In the genomic region with DNA sequence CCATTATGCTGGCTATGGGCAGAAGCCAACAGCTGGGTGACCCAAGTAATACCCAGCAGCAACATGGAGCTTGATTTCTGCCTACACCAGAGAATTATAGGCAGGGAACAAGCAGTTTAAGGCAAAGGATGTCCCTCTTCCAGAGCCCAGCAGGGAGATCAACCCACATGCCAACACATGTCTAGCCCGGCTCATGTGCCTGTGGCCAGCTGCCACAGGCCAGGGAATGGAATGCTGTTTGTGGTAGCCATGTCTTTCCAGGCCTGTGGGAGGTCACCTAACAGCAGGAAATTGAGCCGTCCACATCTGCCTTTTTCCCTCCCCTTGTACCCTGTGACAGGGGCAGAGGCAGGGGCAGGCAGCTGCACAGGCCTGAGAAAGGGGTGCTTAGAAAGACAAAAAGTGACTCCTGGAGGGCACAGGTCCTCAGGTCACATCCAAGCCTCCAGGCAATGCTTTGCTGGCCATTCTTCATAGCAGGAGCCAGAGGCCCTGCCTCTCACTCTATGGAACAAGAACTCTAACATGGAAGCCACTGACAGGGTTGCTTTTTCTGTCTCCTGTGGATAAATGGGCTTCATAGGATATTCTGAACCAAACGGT, we compare ENCODE assay signal across 18 mouse cellular contexts.
DNase-seq lines count a peak whose midpoint lies in the region; ATAC-seq and TF ChIP-seq lines count a peak whose summit lies in the region.
"Had no signal": no experiment of that assay in that cellular context is flagged by ENCODE, and none has a peak within 500 bp of the region (broad histone marks: within the 10 kb centered on the region; RNA-seq: fewer than 3 reads in every experiment).

No protein-coding gene starts in this region.

- peak overlapping the region; percentile 74 for H3K27ac ChIP-seq in midbrain, embryonic 10.5 days (replicated peaks)
- no peak overlapping the region for H3K27ac ChIP-seq in midbrain, postnatal 0 days (ENCODE audit: low read depth, low read length)
- peak overlapping the region; percentile 71; the same call in 1 of the 2 replicates for H3K27ac ChIP-seq in embryonic facial prominence, embryonic 12.5 days
- H3K27ac ChIP-seq in liver, embryonic 12.5 days = no peak overlapping the region
- H3K27ac ChIP-seq: hindbrain, embryonic 15.5 days; macrophage; midbrain, embryonic 15.5 days; neural tube, embryonic 12.5 days had no signal

- intact Hi-C loops in left cerebral cortex, postnatal 25 days (cut with DNase I) = no loop called here

- H3K36me3 ChIP-seq in midbrain, embryonic 10.5 days = no peaks in the 10 kb centered on the region
- no peaks in the 10 kb centered on the region for H3K36me3 ChIP-seq in midbrain, postnatal 0 days (ENCODE audit: insufficient read depth, low read length)
- no peaks in the 10 kb centered on the region for H3K36me3 ChIP-seq in embryonic facial prominence, embryonic 12.5 days
- H3K36me3 ChIP-seq in liver, embryonic 12.5 days = no peaks in the 10 kb centered on the region
- H3K36me3 ChIP-seq: hindbrain, embryonic 15.5 days; midbrain, embryonic 15.5 days; neural tube, embryonic 12.5 days had no signal

- TF ChIP-seq CTCF in midbrain, postnatal 0 days (IDR thresholded peaks at IDR 0.05) = no peak

- H3K4me1 ChIP-seq in midbrain, embryonic 10.5 days = peaks cover 32% of the 10 kb centered on the region
- H3K4me1 ChIP-seq in midbrain, postnatal 0 days (ENCODE audit: insufficient read depth, low read length) = no peaks in the 10 kb centered on the region
- peaks cover 37% of the 10 kb centered on the region for H3K4me1 ChIP-seq in embryonic facial prominence, embryonic 12.5 days
- no peaks in the 10 kb centered on the region for H3K4me1 ChIP-seq in liver, embryonic 12.5 days
- H3K4me1 ChIP-seq: hindbrain, embryonic 15.5 days; midbrain, embryonic 15.5 days had no signal

- H3K27me3 ChIP-seq in midbrain, embryonic 10.5 days (ENCODE audit: low read depth, poor library complexity, severe bottlenecking) = no peaks in the 10 kb centered on the region
- no peaks in the 10 kb centered on the region for H3K27me3 ChIP-seq in midbrain, postnatal 0 days (ENCODE audit: insufficient read depth, low read length)
- no peaks in the 10 kb centered on the region for H3K27me3 ChIP-seq in embryonic facial prominence, embryonic 12.5 days
- H3K27me3 ChIP-seq in liver, embryonic 12.5 days (replicated peaks) = no peaks in the 10 kb centered on the region
- H3K27me3 ChIP-seq: hindbrain, embryonic 15.5 days; midbrain, embryonic 15.5 days; neural tube, embryonic 12.5 days had no signal

- H3K4me3 ChIP-seq in midbrain, embryonic 10.5 days = no peak overlapping the region
- H3K4me3 ChIP-seq in midbrain, postnatal 0 days (ENCODE audit: low read depth, low read length) = no peak overlapping the region
- no peak overlapping the region for H3K4me3 ChIP-seq in embryonic facial prominence, embryonic 12.5 days
- no peak overlapping the region for H3K4me3 ChIP-seq in liver, embryonic 12.5 days
- H3K4me3 ChIP-seq: hindbrain, embryonic 15.5 days; midbrain, embryonic 15.5 days; neural tube, embryonic 12.5 days had no signal

- whole genome bisulfite sequencing in midbrain, embryonic 10.5 days = 51% methylated on average over 3 of the region's 3 CpGs
- WGBS in midbrain, postnatal 0 days = 51% methylated on average over 3 of the region's 3 CpGs
- 22% methylated on average over 3 of the region's 3 CpGs for WGBS in embryonic facial prominence, embryonic 12.5 days
- WGBS in liver, embryonic 12.5 days (ENCODE audit: insufficient replicate concordance) = 44% methylated on average over 3 of the region's 3 CpGs

- H3K9ac ChIP-seq in midbrain, postnatal 0 days (replicated peaks; ENCODE audit: low read length, poor library complexity, severe bottlenecking) = no peak overlapping the region
- H3K9ac ChIP-seq in embryonic facial prominence, embryonic 12.5 days = no peak overlapping the region
- H3K9ac ChIP-seq in liver, embryonic 12.5 days = no peak overlapping the region
- H3K9ac ChIP-seq: hindbrain, embryonic 15.5 days; midbrain, embryonic 15.5 days; neural tube, embryonic 12.5 days had no signal

- no peak for ATAC-seq in midbrain, postnatal 0 days (ENCODE audit: low FRiP score)
- no peak for ATAC-seq in embryonic facial prominence, embryonic 12.5 days (ENCODE audit: insufficient number of reproducible peaks, insufficient read depth, low FRiP score, low TSS enrichment)
- no peak for ATAC-seq in liver, embryonic 12.5 days
- ATAC-seq: midbrain, embryonic 15.5 days had no signal

- peak; percentile 22 for DNase-seq in cerebellum, postnatal 14 days
- no peak for DNase-seq in cerebellum, postnatal 4 days (ENCODE audit: low spot score in 2 of 2)
- peak; percentile 36 for DNase-seq in midbrain, embryonic 10.5 days (ENCODE audit: low spot score)
- no peak for DNase-seq in midbrain, postnatal 0 days (ENCODE audit: low spot score)
- no peak for DNase-seq in lung, adult 18-20 months
- DNase-seq in left cerebral cortex, postnatal 25 days (ENCODE audit: low spot score in 2 of 2) = no peak
- DNase-seq: B cell, adult 2 months; cerebellum, postnatal 36 days; kidney, adult 18-20 months; kidney, postnatal 36 days; layer of hippocampus, postnatal 36 days; lung, adult 2 months had no signal

- H3K9me3 ChIP-seq in midbrain, embryonic 10.5 days (replicated peaks) = no peaks in the 10 kb centered on the region
- H3K9me3 ChIP-seq in midbrain, postnatal 0 days (ENCODE audit: low read length) = no peaks in the 10 kb centered on the region
- H3K9me3 ChIP-seq in embryonic facial prominence, embryonic 12.5 days = no peaks in the 10 kb centered on the region
- no peaks in the 10 kb centered on the region for H3K9me3 ChIP-seq in liver, embryonic 12.5 days (replicated peaks)
- H3K9me3 ChIP-seq: hindbrain, embryonic 15.5 days; midbrain, embryonic 15.5 days; neural tube, embryonic 12.5 days had no signal

- no peak overlapping the region for H3K4me2 ChIP-seq in midbrain, postnatal 0 days (ENCODE audit: low read depth, low read length, poor library complexity, severe bottlenecking)
- no peak overlapping the region for H3K4me2 ChIP-seq in embryonic facial prominence, embryonic 12.5 days (replicated peaks)
- H3K4me2 ChIP-seq in liver, embryonic 12.5 days = no peak overlapping the region
- H3K4me2 ChIP-seq: hindbrain, embryonic 15.5 days; midbrain, embryonic 15.5 days; neural tube, embryonic 12.5 days had no signal

Comparison
In these comparisons a context has a peak if more than half of its experiments do, and no peak if none do; other contexts are left out.
1. DNase-seq: peak in cerebellum, postnatal 14 days (2 of 2) and midbrain, embryonic 10.5 days (single experiment); none in cerebellum, postnatal 4 days (0 of 2), midbrain, postnatal 0 days (single experiment), lung, adult 18-20 months (0 of 2) and left cerebral cortex, postnatal 25 days (0 of 2).
2. H3K27ac ChIP-seq: peak in midbrain, embryonic 10.5 days (single experiment) and embryonic facial prominence, embryonic 12.5 days (single experiment); none in midbrain, postnatal 0 days (single experiment) and liver, embryonic 12.5 days (single experiment).